Mouse (Mus musculus) heart, embryonic 11.5 days (tissue): Measurements from ENCODE around the gene Zbtb3. TPM values are rescaled to one million over a fixed set of nuclear protein-coding genes. Genes with fewer than 3 reads are reported as not detected.
"Not testable (repeated sequence)": the region's sequence is repeated elsewhere in the genome, so short reads cannot be mapped to it uniquely, and the experiment has no call there.

Experiments used
- ATAC-seq: fragments of 200-750 bp; cut with Nextera tagmentation; replicated peaks from 2 replicates; pipeline ENCODE4 v1.8.0; 2017; ENCODE audit warnings: moderate library complexity; ENCODE audit not compliant: insufficient number of reproducible peaks, low FRiP score, low TSS enrichment
- H3K27ac ChIP-seq: fragments of 300-500 bp; sonication (generic); 2 replicates; pipeline ENCODE4 v1.5.1; 2014; ENCODE audit warnings: mild to moderate bottlenecking, low read depth, low read length
- H3K27me3 ChIP-seq: fragments of 300-500 bp; sonication (generic); 2 replicates; pipeline ENCODE4 v1.6.1; 2014; ENCODE audit warnings: mild to moderate bottlenecking, low read length, mixed read lengths; ENCODE audit not compliant: control insufficient read depth, insufficient read depth
- H3K36me3 ChIP-seq: fragments of 300-500 bp; sonication (generic); 2 replicates; pipeline ENCODE4 v1.6.1; 2014; ENCODE audit warnings: mild to moderate bottlenecking, low read length, moderate library complexity, mixed read lengths; ENCODE audit not compliant: control insufficient read depth, insufficient read depth
- H3K4me1 ChIP-seq: fragments of 300-500 bp; sonication (generic); 2 replicates; pipeline ENCODE4 v1.6.1; 2014; ENCODE audit warnings: low read length; ENCODE audit not compliant: control insufficient read depth, insufficient read depth
- H3K4me2 ChIP-seq: fragments of 300-500 bp; sonication (generic); 2 replicates; pipeline ENCODE4 v1.6.1; 2014; ENCODE audit warnings: mild to moderate bottlenecking, moderate library complexity
- H3K4me3 ChIP-seq: fragments of 300-500 bp; sonication (generic); 2 replicates; pipeline ENCODE4 v1.5.1; 2014; ENCODE audit warnings: low read depth, low read length
- H3K9ac ChIP-seq: fragments of 300-500 bp; sonication (generic); 2 replicates; pipeline ENCODE4 v1.6.1; 2014; ENCODE audit warnings: mild to moderate bottlenecking, low read depth, low read length, moderate library complexity
- H3K9me3 ChIP-seq: fragments of 300-500 bp; sonication (generic); replicated peaks from 2 replicates; pipeline ENCODE4 v1.6.1; 2016; ENCODE audit warnings: low read length; ENCODE audit not compliant: control insufficient read depth
- WGBS: fragments of 180-500 bp; shearing (Covaris S2); extraction: QIAGEN DNeasy Blood & Tissue Kit; methylation state at CpG from one replicate; pipeline ENCODE4 v1.1.7; 2014; ENCODE audit not compliant: insufficient replicate concordance; 5-methylcytosine and 5-hydroxymethylcytosine counted together
- polyA plus RNA-seq: library from polyadenylated mRNA; unstranded; fragments of >200 nt; fragmentation: Nextera tagmentation; extraction: Ambion mirVana; gene quantifications from 2 replicates; pipeline ENCODE4 v1.2.1, GENCODE M21; 2014

Zbtb3 gene
- polyA plus RNA-seq, 1 experiment from 2014 or later = 5.2 TPM

DNA sequence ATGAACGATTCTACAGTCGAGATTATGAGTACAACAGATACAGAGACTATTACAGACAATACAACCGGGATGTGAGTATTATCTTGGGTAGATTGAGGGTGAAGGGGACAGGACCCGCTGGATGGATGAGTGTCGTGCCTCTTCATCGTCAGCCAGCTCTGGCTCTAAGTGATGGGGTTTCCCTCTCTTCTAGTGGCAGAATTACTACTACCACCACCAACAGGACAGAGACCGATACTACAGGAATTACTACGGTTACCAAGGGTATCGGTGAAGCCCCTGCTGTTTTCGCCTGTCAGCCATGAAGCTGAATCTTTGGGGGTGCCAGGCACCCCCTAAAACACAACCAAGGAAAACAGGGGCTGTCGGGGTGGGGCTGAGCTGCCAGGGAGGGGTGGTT is 28.9 kb downstream of the Zbtb3 start:
- Histone ChIP-seq H3K9ac (no peak overlapping the region), H3K27ac (no peak overlapping the region), H3K4me1 (no peaks in the 10 kb centered on the region), H3K4me2 (no peak overlapping the region), H3K36me3 (peaks cover 68% of the 10 kb centered on the region), H3K9me3 (no peaks in the 10 kb centered on the region), H3K4me3 (no peak overlapping the region), H3K27me3 (no peaks in the 10 kb centered on the region)
- ATAC-seq = no peak
- 82% methylated on average over 11 of the region's 11 CpGs for WGBS

GRCm38 (mm10) chr19:8832971-8833370 is 30.6 kb downstream of the Zbtb3 start:
- Histone ChIP-seq H3K4me1 (no peaks in the 10 kb centered on the region), H3K9ac (no peak overlapping the region), H3K27me3 (no peaks in the 10 kb centered on the region), H3K27ac (no peak overlapping the region), H3K4me2 (no peak overlapping the region), H3K9me3 (no peaks in the 10 kb centered on the region), H3K36me3 (peaks cover 54% of the 10 kb centered on the region), H3K4me3 (no peak overlapping the region)
- no peak for ATAC-seq
- WGBS = 94% methylated on average over 4 of the region's 4 CpGs

GRCm38 (mm10) chr19:8836327-8836726 is 34.0 kb downstream of the Zbtb3 start:
- not testable (repeated sequence) for ATAC-seq, H3K27ac ChIP-seq, H3K27me3 ChIP-seq, H3K4me3 ChIP-seq, H3K9me3 ChIP-seq, H3K9ac ChIP-seq, H3K4me2 ChIP-seq
- 94% methylated on average over 10 of the region's 10 CpGs for WGBS
- Histone ChIP-seq H3K36me3 (peaks cover 33% of the 10 kb centered on the region), H3K4me1 (peaks cover 27% of the 10 kb centered on the region)

DNA sequence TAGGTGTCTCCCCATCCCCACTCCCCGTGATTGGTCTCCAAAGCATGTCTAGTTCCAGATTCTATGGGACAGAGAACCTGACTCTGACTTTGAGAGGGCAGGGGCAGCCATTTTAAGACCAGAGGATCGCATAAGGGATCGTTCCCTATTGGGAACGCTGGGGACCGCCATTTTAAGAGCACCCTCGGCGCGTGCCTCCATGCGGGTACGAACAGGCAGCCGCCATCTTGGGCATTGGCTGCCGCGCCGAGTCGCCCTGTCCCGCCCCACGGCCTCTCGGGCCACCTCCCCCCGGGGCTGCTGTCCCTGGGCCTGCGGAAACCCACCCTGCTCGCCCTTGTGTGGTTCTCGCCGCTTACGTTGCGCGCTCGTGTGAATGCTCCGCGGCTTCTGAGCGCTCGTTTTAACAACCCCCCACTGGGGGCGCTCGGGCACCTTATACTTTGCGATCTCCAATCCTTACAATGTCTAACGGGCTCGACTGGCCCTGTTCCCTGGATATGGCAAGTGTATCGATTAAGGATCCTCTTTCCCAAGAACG is 35.0 kb downstream of the Zbtb3 start, which contains the start of gene Bscl2:
Bscl2 (plus strand) TSS at position 217 of the 541 bp plus-strand sequence.
- peak; percentile 72 for ATAC-seq
- Histone ChIP-seq H3K9ac (peak within 1 kb of the TSS; percentile 88), H3K4me2 (peak within 1 kb of the TSS; percentile 81), H3K4me1 (peaks cover 27% of the 10 kb centered on the region), H3K27ac (peak within 1 kb of the TSS; percentile 94), H3K4me3 (peak within 1 kb of the TSS; percentile 59), H3K9me3 (no peaks in the 10 kb centered on the region), H3K27me3 (no peaks in the 10 kb centered on the region), H3K36me3 (peaks cover 24% of the 10 kb centered on the region)
- 2% methylated on average over 38 of the region's 38 CpGs for WGBS

DNA sequence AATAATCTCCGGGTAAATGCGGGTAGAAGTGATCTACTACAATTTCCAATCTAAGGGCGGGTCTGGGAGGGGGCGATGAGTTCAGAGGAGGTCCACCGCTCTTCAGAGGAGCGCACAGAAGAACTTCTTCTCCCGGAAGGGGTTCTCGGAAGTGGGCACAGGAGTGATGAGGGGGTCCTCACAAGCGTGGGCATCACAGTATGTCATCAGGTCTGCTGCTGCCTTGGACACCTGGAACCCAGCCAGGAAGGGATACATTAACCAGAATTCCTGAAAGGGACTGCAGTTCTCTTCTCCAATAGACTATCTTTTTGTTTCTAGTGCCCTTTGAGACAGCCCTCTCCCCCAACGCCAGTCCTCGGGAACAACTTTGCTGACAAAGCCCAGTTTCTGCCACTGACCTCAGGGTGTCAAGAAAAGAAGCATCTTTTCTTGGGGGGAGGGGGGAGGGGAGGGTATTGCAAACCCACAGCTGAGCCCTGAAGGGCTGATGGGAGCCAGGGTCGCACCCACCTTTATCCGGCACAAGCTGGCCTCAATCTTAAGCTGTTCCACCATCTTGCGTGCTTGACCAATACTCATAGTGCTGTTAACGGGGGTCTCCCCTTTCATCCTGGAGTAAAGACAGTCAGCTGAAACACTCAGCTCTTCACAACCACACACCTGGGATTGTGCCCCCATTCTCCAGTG is 35.8 kb downstream of the Zbtb3 start:
- H3K4me1 ChIP-seq = peaks cover 27% of the 10 kb centered on the region
- peak overlapping the region; percentile 94 for H3K27ac ChIP-seq
- peak overlapping the region; percentile 81 for H3K4me2 ChIP-seq
- H3K27me3 ChIP-seq = no peaks in the 10 kb centered on the region
- ATAC-seq = no peak
- H3K4me3 ChIP-seq = peak overlapping the region; percentile 59
- no peaks in the 10 kb centered on the region for H3K9me3 ChIP-seq
- peaks cover 16% of the 10 kb centered on the region for H3K36me3 ChIP-seq
- peak overlapping the region; percentile 88 for H3K9ac ChIP-seq
- WGBS = 19% methylated on average over 15 of the region's 15 CpGs

DNA sequence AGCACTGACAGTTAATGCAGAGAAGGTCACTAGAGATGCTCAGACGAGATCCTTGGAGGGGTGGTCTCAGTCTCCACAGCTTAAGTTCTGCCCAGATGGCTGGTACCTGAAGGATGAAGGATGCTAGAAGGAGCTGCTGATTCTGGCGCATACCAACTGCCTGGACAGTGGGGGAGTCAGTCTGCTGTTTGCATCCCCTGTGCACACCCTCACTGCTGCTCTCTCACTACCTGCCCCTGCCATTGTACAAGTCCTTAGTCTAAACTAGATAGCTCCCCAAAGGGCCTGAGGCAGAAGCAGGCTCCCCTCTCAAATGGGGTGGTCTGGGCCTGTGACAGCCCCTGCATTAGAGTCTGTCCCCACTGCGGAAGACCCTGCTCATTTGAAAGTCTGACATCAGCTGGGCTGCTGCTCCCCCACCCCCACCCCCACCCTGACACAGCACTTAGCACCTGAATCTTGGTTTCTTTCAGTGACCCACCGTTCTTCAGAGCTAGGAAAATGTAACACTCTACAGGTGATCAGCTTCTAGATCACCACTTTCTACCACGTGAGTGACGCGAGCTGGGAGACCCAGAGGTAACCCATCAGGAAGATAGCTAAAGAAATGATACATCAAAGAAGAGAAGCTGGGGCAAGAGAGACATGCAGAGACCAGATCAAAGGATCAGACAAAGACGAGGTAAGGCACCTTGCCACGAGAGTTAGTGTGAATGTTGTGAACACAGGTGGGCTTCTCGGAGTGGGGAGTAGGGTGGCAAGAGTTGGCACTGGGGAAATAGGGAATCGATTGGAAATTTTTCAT is 37.0 kb downstream of the Zbtb3 start, which contains the start of gene Gng3:
Gng3 (minus strand) TSS at position 92 of the 805 bp plus-strand sequence.
- peaks cover 27% of the 10 kb centered on the region for H3K4me1 ChIP-seq
- H3K4me2 ChIP-seq = peak within 1 kb of the TSS; percentile 81
- peaks cover 7% of the 10 kb centered on the region for H3K36me3 ChIP-seq
- H3K4me3 ChIP-seq = peak within 1 kb of the TSS; percentile 59
- no peaks in the 10 kb centered on the region for H3K9me3 ChIP-seq
- no peaks in the 10 kb centered on the region for H3K27me3 ChIP-seq
- no peak for ATAC-seq
- WGBS = 47% methylated on average over 11 of the region's 11 CpGs
- peak within 1 kb of the TSS; percentile 88 for H3K9ac ChIP-seq
- peak within 1 kb of the TSS; percentile 94 for H3K27ac ChIP-seq

- no peaks in the 10 kb centered on the region for H3K9me3 ChIP-seq
- H3K36me3 ChIP-seq = peaks cover 5% of the 10 kb centered on the region
- no peak overlapping the region for H3K27ac ChIP-seq
- peak; percentile 74 for ATAC-seq
- WGBS = 24% methylated on average over 29 of the region's 29 CpGs
- H3K4me1 ChIP-seq = peaks cover 27% of the 10 kb centered on the region
- H3K4me3 ChIP-seq = peak overlapping the region; percentile 45
- peak overlapping the region; percentile 66 for H3K4me2 ChIP-seq
- peak overlapping the region; percentile 64 for H3K9ac ChIP-seq
- no peaks in the 10 kb centered on the region for H3K27me3 ChIP-seq
Measured at GRCm38 (mm10) chr19:8839908-8840791, 37.8 kb downstream of the Zbtb3 start.

GRCm38 (mm10) chr19:8841012-8841411 is 38.7 kb downstream of the Zbtb3 start:
- ATAC-seq = no peak
- H3K4me1 ChIP-seq = peaks cover 27% of the 10 kb centered on the region
- H3K4me3 ChIP-seq = peak overlapping the region; percentile 45
- 87% methylated on average over 7 of the region's 7 CpGs for WGBS
- H3K9ac ChIP-seq = peak overlapping the region; percentile 64
- no peaks in the 10 kb centered on the region for H3K27me3 ChIP-seq
- H3K27ac ChIP-seq = no peak overlapping the region
- no peaks in the 10 kb centered on the region for H3K9me3 ChIP-seq
- peaks cover 2% of the 10 kb centered on the region for H3K36me3 ChIP-seq
- H3K4me2 ChIP-seq = peak overlapping the region; percentile 66
